Mouse (Mus musculus) bone marrow macrophage, adult 2 months (primary cell): Measurements from ENCODE around the gene Plscr3.

Experiments used
- CTCF ChIP-seq: IDR thresholded peaks from 2 replicates; pipeline ENCODE4 v1.5.1; 2012; ENCODE audit warnings: low read depth, mild to moderate bottlenecking, low read length, moderate library complexity
- POLR2A ChIP-seq: IDR thresholded peaks from 2 replicates; pipeline ENCODE4 v1.6.1; 2012; ENCODE audit warnings: mild to moderate bottlenecking, low read depth, low read length, borderline replicate concordance

GRCm38 (mm10) chr11:69807641-69808040 lies 38.5 kb upstream of the Plscr3 start:
- no peak for TF ChIP-seq CTCF
- no peak for TF ChIP-seq POLR2A
